Mouse (Mus musculus) MEL (cell line): Measurements from ENCODE around the gene Ankrd35. TPM values are rescaled to one million over a fixed set of nuclear protein-coding genes. Genes with fewer than 3 reads are reported as not detected.

Experiments
- DNase-seq: peaks from one replicate; pipeline ENCODE4 v3.0.0; 2011; ENCODE audit warnings: low read depth, low spot score
- H3K27ac ChIP-seq: 2 replicates; pipeline ENCODE4 v1.5.1; 2012; ENCODE audit warnings: low read depth, mild to moderate bottlenecking, control low read depth, low read length, moderate library complexity; ENCODE audit not compliant: control insufficient read depth
- H3K27me3 ChIP-seq, 2 experiments: fragments of 150-350 bp in 1 of 2; sonication (generic) in 1 of 2; 2 replicates each; pipeline ENCODE4 v1.6.1; 2012; ENCODE audit warnings: low read length in 2 of 2, mild to moderate bottlenecking in 2 of 2, improper control_type of control experiment in 1 of 2, moderate library complexity in 1 of 2; ENCODE audit not compliant: insufficient read depth in 2 of 2, control insufficient read depth in 1 of 2
- H3K36me3 ChIP-seq, 2 experiments: 2 replicates each; pipeline ENCODE4 v1.6.1; 2012 to 2014; ENCODE audit warnings: low read length in 2 of 2, improper control_type of control experiment in 1 of 2, inconsistent platforms in 1 of 2, mild to moderate bottlenecking in 1 of 2; ENCODE audit not compliant: insufficient read depth in 2 of 2, control insufficient read depth in 1 of 2
- H3K4me1 ChIP-seq, 2 experiments: fragments of 150-350 bp in 1 of 2; sonication (generic) in 1 of 2; 2 replicates each; pipeline ENCODE4 v1.6.1; 2012; ENCODE audit warnings: low read length in 2 of 2, improper control_type of control experiment in 1 of 2, mild to moderate bottlenecking in 1 of 2; ENCODE audit not compliant: insufficient read depth in 2 of 2, control insufficient read depth in 1 of 2
- H3K4me3 ChIP-seq, 2 experiments: fragments of 150-350 bp in 1 of 2; sonication (generic) in 1 of 2; 2 replicates each; pipeline ENCODE4 v1.5.1; 2012; ENCODE audit warnings: low read depth in 2 of 2, low read length in 2 of 2, mild to moderate bottlenecking in 2 of 2, moderate library complexity in 2 of 2, control low read depth in 1 of 2, improper control_type of control experiment in 1 of 2; ENCODE audit not compliant: control insufficient read depth in 1 of 2, insufficient read depth in 1 of 2
- H3K79me2 ChIP-seq: 2 replicates; pipeline ENCODE4 v1.6.1; 2012; ENCODE audit warnings: mild to moderate bottlenecking, low read length, moderate library complexity; ENCODE audit not compliant: control insufficient read depth, poor library complexity, insufficient read depth
- H3K9ac ChIP-seq: 2 replicates; pipeline ENCODE4 v1.6.1; 2012; ENCODE audit warnings: low read depth, mild to moderate bottlenecking, control low read depth, low read length, moderate library complexity; ENCODE audit not compliant: control insufficient read depth, poor library complexity, severe bottlenecking
- H3K9me3 ChIP-seq: fragments of 150-350 bp; sonication (generic); replicated peaks from 2 replicates; pipeline ENCODE4 v1.6.1; 2012; ENCODE audit warnings: mild to moderate bottlenecking, low read length, improper control_type of control experiment, moderate library complexity; ENCODE audit not compliant: insufficient read depth
- E2F4 ChIP-seq: IDR thresholded peaks from 2 replicates; pipeline ENCODE4 v1.6.1; 2011; ENCODE audit warnings: low read depth, low read length, improper control_type of control experiment, borderline replicate concordance
- ELF1 ChIP-seq: IDR thresholded peaks from 2 replicates; pipeline ENCODE4 v1.6.1; 2014; ENCODE audit warnings: low read depth, mild to moderate bottlenecking, inconsistent platforms, low read length, improper control_type of control experiment, moderate library complexity
- EP300 ChIP-seq, 2 experiments: IDR thresholded peaks; 2 replicates each; pipeline ENCODE4 v1.6.1; 2011; ENCODE audit warnings: improper control_type of control experiment in 2 of 2, low read length in 2 of 2, low read depth in 1 of 2, mild to moderate bottlenecking in 1 of 2
- HCFC1 ChIP-seq: IDR thresholded peaks from 2 replicates; pipeline ENCODE4 v1.6.1; 2012; ENCODE audit warnings: low read depth, mild to moderate bottlenecking, inconsistent platforms, low read length, improper control_type of control experiment, moderate library complexity
- MAFK ChIP-seq: IDR thresholded peaks from 2 replicates; pipeline ENCODE4 v1.6.1; 2011; ENCODE audit warnings: low read depth, mild to moderate bottlenecking, low read length, improper control_type of control experiment, borderline replicate concordance
- MEF2A ChIP-seq: IDR thresholded peaks from 2 replicates; pipeline ENCODE4 v1.6.1; 2014; ENCODE audit warnings: low read depth, mild to moderate bottlenecking, inconsistent platforms, low read length, improper control_type of control experiment; ENCODE audit not compliant: poor library complexity, insufficient replicate concordance, severe bottlenecking; ENCODE audit errors: extremely low read depth
- MYC ChIP-seq: IDR thresholded peaks from 2 replicates; pipeline ENCODE4 v1.6.1; 2011; ENCODE audit warnings: low read depth, mild to moderate bottlenecking, low read length, improper control_type of control experiment, moderate library complexity
- POLR2AphosphoS2 ChIP-seq: IDR thresholded peaks from 2 replicates; pipeline ENCODE4 v1.6.1; 2011; ENCODE audit warnings: low read length, improper control_type of control experiment
- POLR2AphosphoS5 ChIP-seq: IDR thresholded peaks from 2 replicates; pipeline ENCODE4 v1.6.1; 2012; ENCODE audit warnings: low read depth, borderline replicate concordance, mild to moderate bottlenecking, inconsistent platforms, low read length, moderate library complexity, mixed read lengths
- SIN3A ChIP-seq: IDR thresholded peaks from 2 replicates; pipeline ENCODE4 v1.6.1; 2012; ENCODE audit warnings: low read length, improper control_type of control experiment, inconsistent platforms
- TAL1 ChIP-seq: IDR thresholded peaks from 2 replicates; pipeline ENCODE4 v1.6.1; 2012; ENCODE audit warnings: mild to moderate bottlenecking, inconsistent platforms, low read length, moderate library complexity, mixed read lengths
- TBP ChIP-seq: IDR thresholded peaks from 2 replicates; pipeline ENCODE4 v1.8.0; 2011; ENCODE audit warnings: low read depth, low read length, improper control_type of control experiment
- USF2 ChIP-seq, 2 experiments: IDR thresholded peaks; 2 replicates each; pipeline ENCODE4 v1.6.1; 2011 to 2012; ENCODE audit warnings: improper control_type of control experiment in 2 of 2, low read length in 2 of 2, borderline replicate concordance in 1 of 2, inconsistent platforms in 1 of 2, low read depth in 1 of 2, mild to moderate bottlenecking in 1 of 2; ENCODE audit not compliant: insufficient read depth in 1 of 2
- ZMIZ1 ChIP-seq: IDR thresholded peaks from 2 replicates; pipeline ENCODE4 v1.6.1; 2012; ENCODE audit warnings: low read depth, mild to moderate bottlenecking, inconsistent platforms, low read length, improper control_type of control experiment, moderate library complexity
- ZNF384 ChIP-seq: IDR thresholded peaks from 2 replicates; pipeline ENCODE4 v1.6.1; 2012; ENCODE audit warnings: low read depth, mild to moderate bottlenecking, inconsistent platforms, low read length, improper control_type of control experiment
- polyA plus RNA-seq, 2 experiments: library from polyadenylated mRNA; stranded (reverse) in 1 of 2; unstranded in 1 of 2; fragments of >175 nt in 1 of 2; fragments of >200 nt in 1 of 2; gene quantifications; 2 replicates each; pipeline versions ENCODE4 v1.2.1 to v1.2.4; 2012; ENCODE audit warnings: low replicate concordance in 2 of 2, low read depth in 1 of 2; ENCODE audit not compliant: insufficient read length in 2 of 2, insufficient read depth in 1 of 2, missing spikeins in 1 of 2
- total RNA-seq: library from RNA; depleted of rRNA; stranded (reverse); fragments of 300-350 nt; gene quantifications from 2 replicates; pipeline ENCODE4 v1.2.3, GENCODE M21; 2012

The Ankrd35 gene
- total and polyA plus RNA-seq, 3 experiments = 0.62 to 0.77 TPM; not detected in 1

GRCm38 (mm10) chr3:96675171-96675570, 5.2 kb downstream of the Ankrd35 start:
- Histone ChIP-seq H3K27me3 (no peaks in the 10 kb centered on the region), H3K9ac (no peak overlapping the region), H3K9me3 (no peaks in the 10 kb centered on the region), H3K27ac (no peak overlapping the region), H3K4me3 (no peak overlapping the region), H3K79me2 (no peaks in the 10 kb centered on the region; the same call in 1 of the 2 replicates), H3K4me1 (peaks cover 17 to 38% of the 10 kb centered on the region in 2 experiments), H3K36me3 (peaks cover 0 to 36% of the 10 kb centered on the region in 2 experiments; a peak in 2 of 4 replicates)
- DNase-seq = peak; percentile 94
- TF ChIP-seq ZNF384 (peak; percentile 89), MYC (0 out of 2 replicates have a peak, but pooled peaks have one; percentile 43), EP300 (IDR thresholded peaks at IDR 0.05; ENCODE audit: low read depth in 1 of 2, low read length in 2 of 2) (peak in 1 of 2 experiments; percentile 69; a peak in 2 of 4 replicates), TBP (0 out of 2 replicates have a peak, but pooled peaks have one; percentile 53), USF2 (IDR thresholded peaks at IDR 0.05; ENCODE audit: borderline replicate concordance in 1 of 2, insufficient read depth in 1 of 2, low read depth in 1 of 2, low read length in 2 of 2) (no peak), HCFC1 (peak; percentile 41; the same call in 1 of the 2 replicates), MAFK (no peak), POLR2AphosphoS5 (no peak), E2F4 (peak; percentile 38; the same call in 1 of the 2 replicates), SIN3A (peak; percentile 38; the same call in 1 of the 2 replicates), ZMIZ1 (no peak), ELF1 (peak; percentile 76), POLR2AphosphoS2 (no peak), TAL1 (no peak), MEF2A (no peak)

- Histone ChIP-seq H3K79me2 (no peaks in the 10 kb centered on the region), H3K4me3 (no peak overlapping the region), H3K4me1 (peaks cover 17 to 39% of the 10 kb centered on the region in 2 experiments), H3K27ac (no peak overlapping the region), H3K36me3 (peaks cover 0 to 37% of the 10 kb centered on the region in 2 experiments; a peak in 2 of 4 replicates), H3K9ac (no peak overlapping the region), H3K27me3 (no peaks in the 10 kb centered on the region), H3K9me3 (no peaks in the 10 kb centered on the region)
- no peak for TF ChIP-seq ZMIZ1
- TF ChIP-seq SIN3A = 0 out of 2 replicates have a peak, but pooled peaks have one; percentile 1
- no peak for DNase-seq
Observed at GRCm38 (mm10) chr3:96675690-96676089, 5.8 kb downstream of the Ankrd35 start.
